Mouse (Mus musculus) kidney, embryonic 15.5 days (tissue): ENCODE results near the gene Samd14. TPM values are rescaled to one million over a fixed set of nuclear protein-coding genes. Genes with fewer than 3 reads are reported as not detected.

Experiments
- ATAC-seq: fragments of 200-750 bp; cut with Nextera tagmentation; replicated peaks from 2 replicates; pipeline ENCODE4 v1.8.0; 2017; ENCODE audit warnings: moderate TSS enrichment; ENCODE audit not compliant: low FRiP score
- H3K27ac ChIP-seq: fragments of 300-500 bp; sonication (generic); 2 replicates; pipeline ENCODE4 v1.5.1; 2015; ENCODE audit warnings: mild to moderate bottlenecking, inconsistent platforms
- H3K27me3 ChIP-seq: fragments of 300-500 bp; sonication (generic); 2 replicates; pipeline ENCODE4 v1.6.1; 2015; ENCODE audit warnings: inconsistent platforms
- H3K36me3 ChIP-seq: fragments of 300-500 bp; sonication (generic); 2 replicates; pipeline ENCODE4 v1.6.1; 2015; ENCODE audit warnings: inconsistent platforms
- H3K4me1 ChIP-seq: fragments of 300-500 bp; sonication (generic); 2 replicates; pipeline ENCODE4 v1.6.1; 2015; ENCODE audit warnings: inconsistent platforms
- H3K4me2 ChIP-seq: fragments of 300-500 bp; sonication (generic); 2 replicates; pipeline ENCODE4 v1.6.1; 2015; ENCODE audit warnings: moderate library complexity, mild to moderate bottlenecking, inconsistent platforms
- H3K4me3 ChIP-seq: fragments of 300-500 bp; sonication (generic); replicated peaks from 2 replicates; pipeline ENCODE4 v1.5.1; 2015; ENCODE audit warnings: mild to moderate bottlenecking, inconsistent platforms
- H3K9ac ChIP-seq: fragments of 300-500 bp; sonication (generic); 2 replicates; pipeline ENCODE4 v1.6.1; 2015; ENCODE audit warnings: mild to moderate bottlenecking, inconsistent platforms
- H3K9me3 ChIP-seq: fragments of 300-500 bp; sonication (generic); replicated peaks from 2 replicates; pipeline ENCODE4 v1.6.1; 2016; ENCODE audit warnings: inconsistent platforms
- WGBS: fragments of 180-500 bp; shearing (Covaris S2); methylation state at CpG from one replicate; pipeline ENCODE4 v1.1.7; 2015; ENCODE audit warnings: mixed read lengths; 5-methylcytosine and 5-hydroxymethylcytosine counted together
- polyA plus RNA-seq: library from polyadenylated mRNA; unstranded; fragments of >200 nt; fragmentation: Nextera tagmentation; extraction: Ambion mirVana; gene quantifications from 2 replicates; pipeline ENCODE4 v1.2.1, GENCODE M21; 2015

Samd14 gene
- polyA plus RNA-seq, 1 experiment from 2014 or later, result 21.2 TPM

DNA sequence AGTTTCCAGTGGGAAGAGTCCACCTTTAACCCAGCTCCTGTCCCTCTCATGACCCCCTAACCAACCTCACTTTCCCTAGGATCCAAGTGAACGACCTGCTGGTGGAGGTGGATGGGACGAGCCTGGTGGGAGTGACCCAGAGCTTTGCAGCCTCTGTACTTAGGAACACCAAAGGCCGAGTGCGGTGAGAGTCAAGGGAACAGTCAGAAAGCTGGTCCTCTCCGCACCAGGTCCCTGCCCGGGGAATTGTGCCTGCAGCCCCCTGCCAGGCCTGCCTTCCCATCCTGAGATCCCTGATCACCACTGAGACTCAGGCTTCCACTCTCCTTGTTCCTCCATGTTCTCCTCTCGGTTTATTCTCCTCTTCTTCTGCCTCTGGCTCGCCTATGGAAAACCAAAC lies 9.6 kb upstream of the Samd14 start:
- no peak overlapping the region for H3K4me3 ChIP-seq
- H3K9me3 ChIP-seq, result no peaks in the 10 kb centered on the region
- H3K27me3 ChIP-seq, result no peaks in the 10 kb centered on the region
- 67% methylated on average over 8 of the region's 8 CpGs for WGBS
- H3K27ac ChIP-seq, result peak overlapping the region; percentile 85
- peak overlapping the region; percentile 5; the same call in 1 of the 2 replicates for H3K9ac ChIP-seq
- H3K36me3 ChIP-seq, result peaks cover 94% of the 10 kb centered on the region
- H3K4me1 ChIP-seq, result peaks cover 52% of the 10 kb centered on the region
- peak overlapping the region; percentile 29; the same call in 1 of the 2 replicates for H3K4me2 ChIP-seq
- no peak for ATAC-seq

GRCm38 (mm10) chr11:95000548-95000947 lies 9.1 kb upstream of the Samd14 start:
- WGBS, result 21% methylated on average over 4 of the region's 4 CpGs
- Histone ChIP-seq H3K4me1 (peaks cover 48% of the 10 kb centered on the region), H3K27ac (peak overlapping the region; percentile 85), H3K36me3 (peaks cover 95% of the 10 kb centered on the region), H3K4me3 (no peak overlapping the region), H3K4me2 (peak overlapping the region; percentile 29; the same call in 1 of the 2 replicates), H3K27me3 (no peaks in the 10 kb centered on the region), H3K9me3 (no peaks in the 10 kb centered on the region), H3K9ac (peak overlapping the region; percentile 5; the same call in 1 of the 2 replicates)
- peak; percentile 12; the same call in 1 of the 2 replicates for ATAC-seq

DNA sequence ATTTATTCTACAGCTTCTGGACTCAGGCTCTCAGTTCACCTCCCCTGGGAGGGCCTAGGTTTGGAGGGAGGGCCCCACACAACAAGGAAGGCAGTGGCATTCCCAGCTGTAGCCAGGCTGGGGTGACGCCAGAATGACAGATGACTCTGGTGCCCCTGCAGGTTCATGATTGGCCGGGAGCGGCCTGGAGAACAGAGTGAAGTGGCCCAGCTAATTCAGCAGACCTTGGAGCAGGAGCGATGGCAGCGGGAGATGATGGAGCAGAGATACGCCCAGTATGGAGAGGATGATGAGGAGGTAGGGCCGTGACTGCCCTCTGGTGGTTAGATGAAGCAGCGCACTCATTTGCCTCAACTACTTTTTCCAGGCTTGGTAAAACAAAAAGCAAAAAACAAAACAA lies 8.6 kb upstream of the Samd14 start:
- H3K27me3 ChIP-seq, result no peaks in the 10 kb centered on the region
- H3K4me2 ChIP-seq, result peak overlapping the region; percentile 29; the same call in 1 of the 2 replicates
- whole genome bisulfite sequencing, result 4% methylated on average over 8 of the region's 8 CpGs
- H3K27ac ChIP-seq, result peak overlapping the region; percentile 85
- H3K4me1 ChIP-seq, result peaks cover 46% of the 10 kb centered on the region
- H3K9ac ChIP-seq, result no peak overlapping the region
- 0 out of 2 replicates have a peak overlapping the region, but pooled peaks have one; percentile 4 for H3K4me3 ChIP-seq
- no peaks in the 10 kb centered on the region for H3K9me3 ChIP-seq
- ATAC-seq, result peak; percentile 50; the same call in 1 of the 2 replicates
- H3K36me3 ChIP-seq, result peaks cover 98% of the 10 kb centered on the region

DNA sequence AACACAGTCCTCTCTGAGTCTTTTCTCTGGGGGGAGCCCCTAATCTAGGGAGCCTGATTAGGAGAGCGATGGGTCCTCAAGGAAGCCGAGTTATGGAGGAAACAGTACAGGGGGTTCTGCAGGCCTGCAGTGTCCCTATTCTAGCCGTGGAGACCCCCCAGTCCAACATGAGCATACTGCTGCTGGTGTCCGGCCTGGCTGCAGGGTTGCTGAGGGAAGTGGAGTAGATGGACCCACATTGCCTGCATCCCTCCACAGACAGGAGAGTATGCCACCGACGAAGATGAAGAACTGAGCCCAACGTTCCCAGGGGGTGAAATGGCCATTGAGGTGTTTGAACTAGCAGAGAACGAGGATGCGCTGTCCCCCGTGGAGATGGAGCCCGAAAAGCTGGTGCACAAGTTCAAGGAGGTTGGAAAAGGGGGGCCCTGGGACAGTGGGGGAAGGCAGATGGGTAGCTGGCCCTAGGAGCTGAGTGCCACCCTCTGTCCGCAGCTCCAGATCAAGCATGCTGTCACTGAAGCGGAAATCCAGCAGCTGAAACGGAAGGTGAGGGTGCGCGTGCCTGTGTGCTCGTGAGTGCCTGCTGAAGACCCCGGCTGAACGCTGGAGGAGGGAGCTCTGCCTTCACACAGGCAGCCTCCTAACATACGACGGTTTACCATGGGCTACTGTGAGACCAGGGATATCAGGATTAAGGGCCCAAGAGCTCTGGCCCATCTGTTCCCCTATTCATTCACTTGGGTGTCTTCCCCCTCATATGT lies 7.9 kb upstream of the Samd14 start:
- H3K27ac ChIP-seq, result peak overlapping the region; percentile 85
- H3K9me3 ChIP-seq, result no peaks in the 10 kb centered on the region
- peaks cover 91% of the 10 kb centered on the region for H3K36me3 ChIP-seq
- peaks cover 49% of the 10 kb centered on the region for H3K4me1 ChIP-seq
- no peaks in the 10 kb centered on the region for H3K27me3 ChIP-seq
- WGBS, result 89% methylated on average over 21 of the region's 21 CpGs
- no peak for ATAC-seq
- no peak overlapping the region for H3K4me2 ChIP-seq
- no peak overlapping the region for H3K4me3 ChIP-seq
- no peak overlapping the region for H3K9ac ChIP-seq

- Histone ChIP-seq H3K4me1 (peaks cover 57% of the 10 kb centered on the region), H3K9me3 (no peaks in the 10 kb centered on the region), H3K4me2 (no peak overlapping the region), H3K27me3 (no peaks in the 10 kb centered on the region), H3K36me3 (peaks cover 81% of the 10 kb centered on the region), H3K27ac (no peak overlapping the region), H3K9ac (no peak overlapping the region), H3K4me3 (no peak overlapping the region)
- ATAC-seq, result no peak
- 94% methylated on average over 8 of the region's 8 CpGs for WGBS
These were observed 7.0 kb upstream of the Samd14 start for GRCm38 (mm10) chr11:95002705-95003104.

DNA sequence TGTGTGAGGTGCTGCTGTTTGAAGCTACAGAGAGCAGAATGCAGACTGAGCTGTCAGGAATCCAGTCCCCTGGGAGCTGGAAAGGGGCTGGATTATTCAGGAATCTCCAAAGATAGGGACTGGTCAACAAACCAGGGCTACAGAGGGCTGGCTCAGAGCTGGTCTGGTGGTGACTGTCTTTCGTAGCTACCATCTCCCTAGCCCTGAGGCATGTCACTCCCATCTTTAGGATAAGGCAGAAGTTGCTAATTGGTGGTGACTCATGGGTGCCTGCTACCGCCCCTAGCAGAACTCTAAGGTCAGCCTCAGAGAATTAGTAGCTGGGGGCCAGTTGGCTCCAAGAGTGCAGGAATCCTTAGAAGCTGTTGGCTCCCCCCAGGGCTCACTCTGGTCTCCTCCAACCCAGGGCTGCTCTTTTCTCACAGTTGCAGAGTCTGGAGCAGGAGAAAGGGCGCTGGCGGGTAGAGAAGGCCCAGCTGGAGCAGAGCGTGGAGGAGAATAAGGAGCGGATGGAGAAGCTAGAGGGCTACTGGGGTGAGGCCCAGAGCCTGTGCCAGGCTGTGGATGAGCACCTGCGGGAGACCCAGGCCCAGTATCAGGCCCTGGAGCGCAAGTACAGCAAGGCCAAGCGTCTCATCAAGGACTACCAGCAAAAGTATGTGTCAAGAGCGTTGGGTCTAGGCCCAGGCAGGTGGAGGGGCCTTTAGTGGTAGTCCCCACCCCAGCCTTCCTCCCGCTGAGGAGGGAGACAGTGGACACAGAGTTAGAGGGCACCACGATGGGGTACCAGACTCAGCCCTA lies 5.3 kb upstream of the Samd14 start:
- Histone ChIP-seq H3K4me2 (no peak overlapping the region), H3K9me3 (no peaks in the 10 kb centered on the region), H3K4me3 (no peak overlapping the region), H3K9ac (no peak overlapping the region), H3K4me1 (peaks cover 63% of the 10 kb centered on the region), H3K27ac (0 out of 2 replicates have a peak overlapping the region, but pooled peaks have one; percentile 24), H3K36me3 (peaks cover 65% of the 10 kb centered on the region), H3K27me3 (no peaks in the 10 kb centered on the region)
- ATAC-seq, result no peak
- 83% methylated on average over 12 of the region's 12 CpGs for WGBS

GRCm38 (mm10) chr11:95004937-95005198 lies 4.8 kb upstream of the Samd14 start:
- no peak for ATAC-seq
- Histone ChIP-seq H3K9ac (no peak overlapping the region), H3K4me3 (no peak overlapping the region), H3K9me3 (no peaks in the 10 kb centered on the region), H3K4me2 (no peak overlapping the region), H3K4me1 (peaks cover 60% of the 10 kb centered on the region), H3K27me3 (no peaks in the 10 kb centered on the region), H3K36me3 (peaks cover 60% of the 10 kb centered on the region), H3K27ac (0 out of 2 replicates have a peak overlapping the region, but pooled peaks have one; percentile 24)
- WGBS, result 46% methylated on average over 6 of the region's 6 CpGs

DNA sequence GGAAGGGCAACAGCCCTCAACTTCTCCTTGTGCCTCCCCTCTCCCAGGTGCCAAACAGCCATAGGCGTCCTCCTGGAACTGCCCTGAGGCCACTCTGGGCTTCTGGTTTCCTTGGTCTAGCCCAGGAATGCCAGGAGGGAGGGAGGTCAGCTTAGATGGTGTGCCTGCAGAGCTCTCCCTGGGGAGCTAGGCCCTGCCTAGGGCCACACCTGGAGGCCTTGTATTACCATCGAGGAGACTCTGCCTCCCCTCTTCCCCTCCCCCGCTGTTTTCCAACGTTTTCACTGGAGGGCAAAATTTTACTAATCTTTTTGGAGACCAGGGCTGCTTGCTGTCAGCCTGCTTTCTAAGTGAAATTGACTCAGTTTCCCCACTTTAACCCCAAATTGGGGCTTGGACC lies 3.6 kb upstream of the Samd14 start:
- Histone ChIP-seq H3K9ac (peak overlapping the region; percentile 21; the same call in 1 of the 2 replicates), H3K9me3 (no peaks in the 10 kb centered on the region), H3K36me3 (peaks cover 49% of the 10 kb centered on the region), H3K4me3 (peak overlapping the region; percentile 49), H3K4me2 (peak overlapping the region; percentile 80), H3K4me1 (peaks cover 56% of the 10 kb centered on the region), H3K27me3 (no peaks in the 10 kb centered on the region), H3K27ac (peak overlapping the region; percentile 84)
- 33% methylated on average over 4 of the region's 4 CpGs for WGBS
- no peak for ATAC-seq

- H3K4me1 ChIP-seq, result peaks cover 55% of the 10 kb centered on the region
- 2% methylated on average over 27 of the region's 27 CpGs for WGBS
These were observed 3.0 kb upstream of the Samd14 start for GRCm38 (mm10) chr11:95006525-95007219.

DNA sequence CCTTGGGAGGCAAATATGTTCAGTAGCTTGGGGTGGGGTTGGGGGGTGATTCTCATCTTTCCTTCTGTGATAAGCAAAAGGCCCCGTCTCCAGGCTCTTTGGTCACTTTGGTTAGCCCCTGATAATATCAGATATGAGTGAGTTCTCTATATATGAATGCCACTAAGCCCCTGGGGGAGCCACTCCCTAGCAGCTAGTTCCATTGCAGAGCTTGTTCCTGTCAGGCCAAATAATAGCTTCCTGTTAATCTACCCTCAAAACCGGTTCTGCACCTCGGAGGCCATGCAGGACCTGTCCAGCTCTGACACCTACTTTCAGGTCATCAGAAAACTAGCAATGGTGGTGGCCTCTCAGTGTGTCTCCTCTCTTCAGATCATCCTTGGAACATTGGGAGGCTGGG lies 2.3 kb upstream of the Samd14 start:
- peaks cover 35% of the 10 kb centered on the region for H3K36me3 ChIP-seq
- no peaks in the 10 kb centered on the region for H3K9me3 ChIP-seq
- H3K4me3 ChIP-seq, result no peak overlapping the region
- no peak for ATAC-seq
- peak overlapping the region; percentile 84 for H3K27ac ChIP-seq
- WGBS, result 62% methylated on average over 3 of the region's 3 CpGs
- H3K4me2 ChIP-seq, result peak overlapping the region; percentile 80; the same call in 1 of the 2 replicates
- H3K27me3 ChIP-seq, result no peaks in the 10 kb centered on the region
- peaks cover 59% of the 10 kb centered on the region for H3K4me1 ChIP-seq
- no peak overlapping the region for H3K9ac ChIP-seq

More at GRCm38 (mm10) chr11:95006525-95007219, 3.0 kb upstream of the Samd14 start:
- ATAC-seq, result peak; percentile 31; the same call in 1 of the 2 replicates
- peak overlapping the region; percentile 49 for H3K4me3 ChIP-seq
- H3K9me3 ChIP-seq, result no peaks in the 10 kb centered on the region
- H3K36me3 ChIP-seq, result peaks cover 43% of the 10 kb centered on the region
- peak overlapping the region; percentile 80 for H3K4me2 ChIP-seq
- peak overlapping the region; percentile 48 for H3K9ac ChIP-seq
- H3K27ac ChIP-seq, result peak overlapping the region; percentile 84
- no peaks in the 10 kb centered on the region for H3K27me3 ChIP-seq

GRCm38 (mm10) chr11:95008661-95009628 lies 734 bp upstream of the Samd14 start:
- 31% methylated on average over 15 of the region's 15 CpGs for WGBS
- Histone ChIP-seq H3K4me2 (peak overlapping the region; percentile 90), H3K36me3 (peaks cover 27% of the 10 kb centered on the region), H3K27me3 (no peaks in the 10 kb centered on the region), H3K27ac (peak overlapping the region; percentile 94), H3K9me3 (no peaks in the 10 kb centered on the region), H3K4me1 (peaks cover 65% of the 10 kb centered on the region), H3K4me3 (peak overlapping the region; percentile 65), H3K9ac (peak overlapping the region; percentile 83)
- peak; percentile 20 for ATAC-seq
